21 mouse cellular contexts compared by ENCODE assay signal in genomic region chr11:105217771-105218170, GRCm38 (mm10).
"Had no signal": no experiment of that assay in that cellular context is flagged by ENCODE, and none has a peak within 500 bp of the region (broad histone marks: within the 10 kb centered on the region; RNA-seq: fewer than 3 reads in every experiment).

No protein-coding gene starts in this region.

- ATAC-seq: inflammation-experienced regulatory T-cells, adult 6 months; intestine, embryonic 16.5 days; liver, postnatal 0 days; midbrain, embryonic 13.5 days; midbrain, embryonic 16.5 days had no signal

- H3K9ac ChIP-seq: limb, embryonic 15.5 days; liver, embryonic 14.5 days; liver, postnatal 0 days; midbrain, embryonic 13.5 days; neural tube, embryonic 13.5 days; stomach, embryonic 15.5 days had no signal

- H3K27ac ChIP-seq: limb, embryonic 15.5 days; liver, embryonic 14.5 days; midbrain, embryonic 10.5 days; midbrain, embryonic 13.5 days; neural tube, embryonic 13.5 days; stomach, embryonic 15.5 days had no signal

- H3K9me3 ChIP-seq: limb, embryonic 15.5 days; megakaryocyte, embryonic 14.5 days; midbrain, embryonic 10.5 days; midbrain, embryonic 13.5 days; neural tube, embryonic 13.5 days; stomach, embryonic 15.5 days had no signal

- H3K27me3 ChIP-seq: limb, embryonic 15.5 days; megakaryocyte, embryonic 14.5 days; midbrain, embryonic 13.5 days; neural tube, embryonic 13.5 days; stomach, embryonic 15.5 days had no signal

- DNase-seq: kidney, adult 18-20 months; kidney, adult 9 months; kidney, postnatal 14 days; kidney, postnatal 4 days; liver, postnatal 0 days; retina, postnatal 1 day; right cerebral cortex, postnatal 25 days; spleen, adult 18-20 months; thymus, postnatal 36 days had no signal

- H3K4me2 ChIP-seq: limb, embryonic 15.5 days; liver, embryonic 11.5 days; midbrain, embryonic 13.5 days; neural tube, embryonic 13.5 days; stomach, embryonic 15.5 days had no signal

- H3K4me1 ChIP-seq: limb, embryonic 15.5 days; megakaryocyte, embryonic 14.5 days; midbrain, embryonic 10.5 days; midbrain, embryonic 13.5 days; neural tube, embryonic 13.5 days; stomach, embryonic 15.5 days had no signal

- H3K4me3 ChIP-seq: limb, embryonic 15.5 days; megakaryocyte, embryonic 14.5 days; midbrain, embryonic 10.5 days; midbrain, embryonic 13.5 days; myocyte; neural tube, embryonic 13.5 days; stomach, embryonic 15.5 days had no signal
